Mouse (Mus musculus) ES-E14 (cell line): ENCODE results near the gene Gdpgp1.

Experiments
- HCFC1 ChIP-seq: IDR thresholded peaks from 2 replicates; pipeline ENCODE4 v1.6.1; 2012; ENCODE audit warnings: low read length, inconsistent platforms, borderline replicate concordance; ENCODE audit not compliant: insufficient read depth
- MAFK ChIP-seq: IDR thresholded peaks from 2 replicates; pipeline ENCODE4 v1.6.1; 2014; ENCODE audit warnings: mild to moderate bottlenecking, low read depth, low read length, inconsistent platforms; ENCODE audit not compliant: insufficient read depth
- ZC3H11A ChIP-seq: IDR thresholded peaks from 2 replicates; pipeline ENCODE4 v1.6.1; 2012; ENCODE audit warnings: low read depth, mild to moderate bottlenecking, inconsistent platforms, low read length, borderline replicate concordance
- ZNF384 ChIP-seq: IDR thresholded peaks from 2 replicates; pipeline ENCODE4 v1.6.1; 2012; ENCODE audit warnings: low read depth, low read length, inconsistent platforms

GRCm38 (mm10) chr7:80199851-80200587, 32.6 kb upstream of the Gdpgp1 start:
- TF ChIP-seq ZC3H11A (no peak), HCFC1 (no peak), MAFK (no peak), ZNF384 (no peak)
